Mouse (Mus musculus) hindbrain, embryonic 15.5 days (tissue): ENCODE measurements around the gene Adra2c. TPM values are rescaled to one million over a fixed set of nuclear protein-coding genes. Genes with fewer than 3 reads are reported as not detected.

Source experiments
- ATAC-seq: fragments of 200-750 bp; cut with Nextera tagmentation; 2 replicates; pipeline ENCODE4 v1.8.0; 2017; ENCODE audit warnings: low read depth, moderate number of reproducible peaks, moderate TSS enrichment; ENCODE audit not compliant: low FRiP score
- H3K27ac ChIP-seq: fragments of 300-500 bp; sonication (generic); replicated peaks from 2 replicates; pipeline ENCODE4 v1.5.1; 2015; ENCODE audit warnings: mild to moderate bottlenecking, inconsistent platforms
- H3K27me3 ChIP-seq: fragments of 300-500 bp; sonication (generic); 2 replicates; pipeline ENCODE4 v1.6.1; 2015; ENCODE audit warnings: control low read depth, inconsistent platforms
- H3K36me3 ChIP-seq: fragments of 300-500 bp; sonication (generic); 2 replicates; pipeline ENCODE4 v1.6.1; 2015; ENCODE audit warnings: control low read depth, inconsistent platforms
- H3K4me1 ChIP-seq: fragments of 300-500 bp; sonication (generic); replicated peaks from 2 replicates; pipeline ENCODE4 v1.6.1; 2015; ENCODE audit warnings: control low read depth, inconsistent platforms
- H3K4me2 ChIP-seq: fragments of 300-500 bp; sonication (generic); 2 replicates; pipeline ENCODE4 v1.6.1; 2015; ENCODE audit warnings: moderate library complexity, mild to moderate bottlenecking, inconsistent platforms
- H3K4me3 ChIP-seq: fragments of 300-500 bp; sonication (generic); 2 replicates; pipeline ENCODE4 v1.5.1; 2015; ENCODE audit warnings: mild to moderate bottlenecking, inconsistent platforms
- H3K9ac ChIP-seq: fragments of 300-500 bp; sonication (generic); 2 replicates; pipeline ENCODE4 v1.6.1; 2015; ENCODE audit warnings: inconsistent platforms
- H3K9me3 ChIP-seq: fragments of 300-500 bp; sonication (generic); 2 replicates; pipeline ENCODE4 v1.6.1; 2016; ENCODE audit warnings: control low read depth, inconsistent platforms
- WGBS: fragments of 180-500 bp; shearing (Covaris S2); methylation state at CpG from one replicate; pipeline ENCODE4 v1.1.7; 2015; 5-methylcytosine and 5-hydroxymethylcytosine counted together
- polyA plus RNA-seq: library from polyadenylated mRNA; unstranded; fragments of >200 nt; fragmentation: Nextera tagmentation; extraction: Ambion mirVana; gene quantifications from 2 replicates; pipeline ENCODE4 v1.2.1, GENCODE M21; 2015

Gene Adra2c
- polyA plus RNA-seq, 1 experiment from 2014 or later, result 1.1 TPM

- under 1% methylated on average over 21 of the region's 21 CpGs for whole genome bisulfite sequencing
- H3K9me3 ChIP-seq, result no peaks in the 10 kb centered on the region
- no peaks in the 10 kb centered on the region for H3K27me3 ChIP-seq
- peaks cover 23% of the 10 kb centered on the region for H3K4me1 ChIP-seq
- H3K36me3 ChIP-seq, result no peaks in the 10 kb centered on the region
- peak overlapping the region; percentile 57 for H3K4me2 ChIP-seq
- H3K4me3 ChIP-seq, result peak overlapping the region; percentile 26
- ATAC-seq, result peak; percentile 73
- H3K27ac ChIP-seq, result peak overlapping the region; percentile 45
- peak overlapping the region; percentile 14; the same call in 1 of the 2 replicates for H3K9ac ChIP-seq
These were observed 35.2 kb downstream of the Adra2c start for GRCm38 (mm10) chr5:35313231-35313821.

GRCm38 (mm10) chr5:35313826-35314586 lies 35.9 kb downstream of the Adra2c start:
- 12% methylated on average over 18 of the region's 18 CpGs for WGBS
- peak overlapping the region; percentile 45 for H3K27ac ChIP-seq
- peak; percentile 57; the same call in 1 of the 2 replicates for ATAC-seq
- peak overlapping the region; percentile 26 for H3K4me3 ChIP-seq
- H3K27me3 ChIP-seq, result no peaks in the 10 kb centered on the region
- peaks cover 23% of the 10 kb centered on the region for H3K4me1 ChIP-seq
- 0 out of 2 replicates have a peak overlapping the region, but pooled peaks have one; percentile 14 for H3K9ac ChIP-seq
- peak overlapping the region; percentile 57 for H3K4me2 ChIP-seq
- no peaks in the 10 kb centered on the region for H3K36me3 ChIP-seq
- H3K9me3 ChIP-seq, result no peaks in the 10 kb centered on the region

GRCm38 (mm10) chr5:35314629-35315028 lies 36.5 kb downstream of the Adra2c start:
- Histone ChIP-seq H3K4me3 (no peak overlapping the region), H3K27me3 (no peaks in the 10 kb centered on the region), H3K9ac (no peak overlapping the region), H3K4me1 (peaks cover 21% of the 10 kb centered on the region), H3K36me3 (no peaks in the 10 kb centered on the region), H3K4me2 (no peak overlapping the region), H3K9me3 (no peaks in the 10 kb centered on the region), H3K27ac (no peak overlapping the region)
- ATAC-seq, result no peak
- WGBS, result 61% methylated on average over 3 of the region's 3 CpGs

DNA sequence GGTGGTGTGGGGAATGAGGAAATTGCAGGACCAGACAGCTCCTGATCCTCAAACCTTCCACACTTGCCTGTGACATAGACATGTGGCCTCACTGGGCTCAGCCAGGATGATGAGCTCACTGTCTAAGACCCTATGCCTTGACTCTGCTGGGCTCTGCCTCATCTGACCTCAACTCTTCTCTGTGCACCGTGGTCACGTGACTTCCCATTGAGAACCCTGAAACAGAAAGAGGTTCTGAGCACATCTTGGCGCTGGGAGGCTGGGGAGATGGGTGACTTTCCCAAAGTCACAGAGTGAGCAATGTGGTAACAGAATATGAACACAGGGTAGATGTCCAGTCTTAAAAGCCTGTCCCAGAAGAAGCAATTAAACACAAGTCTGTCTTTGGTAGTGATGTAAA lies 37.1 kb downstream of the Adra2c start:
- no peaks in the 10 kb centered on the region for H3K9me3 ChIP-seq
- no peak overlapping the region for H3K4me3 ChIP-seq
- peaks cover 17% of the 10 kb centered on the region for H3K4me1 ChIP-seq
- no peak overlapping the region for H3K4me2 ChIP-seq
- no peak for ATAC-seq
- no peaks in the 10 kb centered on the region for H3K27me3 ChIP-seq
- H3K36me3 ChIP-seq, result no peaks in the 10 kb centered on the region
- no peak overlapping the region for H3K27ac ChIP-seq
- WGBS, result 86% methylated on average over 3 of the region's 3 CpGs
- no peak overlapping the region for H3K9ac ChIP-seq

DNA sequence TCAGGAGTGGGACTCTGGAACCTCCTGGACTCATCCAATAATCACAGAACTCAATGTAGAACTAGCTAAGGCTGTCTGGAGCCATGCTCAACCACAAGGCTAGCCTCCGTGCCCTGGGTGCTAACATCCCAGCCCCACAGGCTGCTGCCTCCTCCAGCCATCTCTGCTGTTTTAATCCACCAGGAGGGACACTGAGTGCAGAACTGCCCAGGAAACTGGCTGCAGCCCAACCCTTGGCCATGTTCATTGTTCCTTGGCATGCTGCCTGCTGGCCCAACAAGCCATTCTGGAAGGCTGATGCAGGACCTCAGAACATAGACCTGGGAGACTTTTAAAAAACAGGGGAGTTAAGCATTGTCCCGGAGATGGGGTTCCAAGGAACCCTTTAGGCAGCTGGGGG lies 42.5 kb downstream of the Adra2c start:
- Histone ChIP-seq H3K36me3 (no peaks in the 10 kb centered on the region), H3K4me3 (no peak overlapping the region), H3K9ac (no peak overlapping the region), H3K27ac (no peak overlapping the region), H3K9me3 (no peaks in the 10 kb centered on the region), H3K27me3 (no peaks in the 10 kb centered on the region), H3K4me1 (no peaks in the 10 kb centered on the region), H3K4me2 (no peak overlapping the region)
- WGBS, result 61% methylated on average over 2 of the region's 2 CpGs
- 0 out of 2 replicates have a peak, but pooled peaks have one; percentile 42 for ATAC-seq

DNA sequence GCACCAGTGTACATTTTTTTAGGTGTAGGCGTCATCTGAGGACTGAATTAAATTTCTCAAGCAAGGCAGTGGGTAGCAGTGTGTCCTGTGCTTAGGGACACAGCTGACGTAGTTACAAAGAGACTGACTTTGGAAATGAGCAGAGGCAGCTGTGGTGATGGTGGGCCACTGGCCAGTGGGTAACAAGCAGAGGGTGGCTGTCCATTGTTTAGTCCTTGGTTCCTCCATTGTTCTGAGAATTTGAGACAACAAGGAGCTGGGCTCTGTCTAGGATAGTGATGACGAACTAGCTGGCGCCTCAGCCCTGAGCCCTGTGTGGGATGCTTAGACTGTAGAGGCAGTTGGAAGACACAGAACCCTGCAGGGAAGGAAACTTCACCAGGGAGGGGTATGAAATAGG lies 52.7 kb downstream of the Adra2c start:
- no peak for ATAC-seq
- 69% methylated on average over 4 of the region's 4 CpGs for WGBS
- H3K9ac ChIP-seq, result no peak overlapping the region

More for the DNA sequence above, 52.7 kb downstream of the Adra2c start:
- H3K27me3 ChIP-seq, result no peaks in the 10 kb centered on the region
- no peaks in the 10 kb centered on the region for H3K36me3 ChIP-seq
- no peak overlapping the region for H3K4me3 ChIP-seq
- no peak overlapping the region for H3K4me2 ChIP-seq
- no peak overlapping the region for H3K27ac ChIP-seq
- H3K9me3 ChIP-seq, result no peaks in the 10 kb centered on the region
- H3K4me1 ChIP-seq, result peaks cover 9% of the 10 kb centered on the region

Other genes starting within 250 kb of the Adra2c start
- gene Hgfac, start 236.8 kb upstream of the Adra2c start, polyA plus RNA-seq, result 0.34 and 0.70 TPM in 2 replicates
- 8.7 and 11.6 TPM in 2 replicates for gene Dok7, start 221.6 kb upstream of the Adra2c start, polyA plus RNA-seq
- 145 and 146 TPM in 2 replicates for gene Lrpap1, start 172.6 kb upstream of the Adra2c start, polyA plus RNA-seq
- gene Hmx1, start 110.8 kb downstream of the Adra2c start, polyA plus RNA-seq, result 0.47 TPM in 1 of 2 replicates, not detected in the other
- gene Cpz, start 247.4 kb downstream of the Adra2c start, polyA plus RNA-seq, result 1.3 and 1.8 TPM in 2 replicates